Mouse (Mus musculus): Measurements from ENCODE around the gene Gm45021.

DNA sequence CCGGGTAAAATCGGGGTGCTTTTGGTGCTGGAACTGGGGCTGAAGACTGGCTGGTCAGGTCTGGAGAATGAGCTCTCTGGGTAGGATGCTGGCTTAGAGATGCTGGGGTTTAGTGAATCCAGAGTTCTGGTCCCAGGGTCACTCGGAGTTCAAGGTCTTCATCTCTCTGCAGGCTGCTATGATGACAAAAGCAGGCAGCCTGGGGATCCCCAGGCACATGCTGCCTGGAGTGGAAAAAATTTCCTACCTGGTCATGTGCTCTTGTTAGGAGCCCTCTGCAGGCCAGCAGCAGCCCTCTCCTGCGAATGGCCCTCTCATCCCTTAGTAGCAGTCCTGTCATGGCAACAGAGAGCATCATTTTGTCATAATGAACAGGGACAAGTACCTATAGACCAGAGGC lies 24.1 kb downstream of the Gm45021 start:
- no peak for TF ChIP-seq CTCF (IDR thresholded peaks at IDR 0.05; ENCODE audit: control insufficient read depth, insufficient read depth, insufficient read length)
- TF ChIP-seq USF1 (IDR thresholded peaks at IDR 0.05; ENCODE audit: low read depth) = no peak
- TF ChIP-seq CEBPB (IDR thresholded peaks at IDR 0.05; ENCODE audit: low read depth) = no peak
- TF ChIP-seq MYOG (IDR thresholded peaks at IDR 0.05; ENCODE audit: control insufficient read depth, extremely low read depth, insufficient read length) = no peak
- no peak for TF ChIP-seq MAX (IDR thresholded peaks at IDR 0.05)
- TF ChIP-seq MYOD1 (IDR thresholded peaks at IDR 0.05; ENCODE audit: control insufficient read depth, insufficient read length, low read depth) = no peak

Data from C2C12 (cell line).